Mouse (Mus musculus): ENCODE measurements around the gene Trim46.
A peak's percentile ranks its signal among the peaks of the same experiment; 100 is the strongest.
"Not testable (repeated sequence)": the region's sequence is repeated elsewhere in the genome, so short reads cannot be mapped to it uniquely, and the experiment has no call there.

The Trim46 gene

GRCm38 (mm10) chr3:89232614-89233013, 13.5 kb downstream of the Trim46 start:
- DNase-seq (ENCODE audit: low spot score), result peak; percentile 60

- no peak for DNase-seq (ENCODE audit: low spot score)
Observed at GRCm38 (mm10) chr3:89231772-89232275, 14.3 kb downstream of the Trim46 start.

GRCm38 (mm10) chr3:89231345-89231744, 14.8 kb downstream of the Trim46 start:
- DNase-seq (ENCODE audit: low spot score), result no peak

GRCm38 (mm10) chr3:89230561-89230960, 15.5 kb downstream of the Trim46 start:
- DNase-seq (ENCODE audit: low spot score), result no peak

- no peak for DNase-seq (ENCODE audit: low spot score)
Observed at GRCm38 (mm10) chr3:89229276-89229675, 16.8 kb downstream of the Trim46 start.

- peak; percentile 68 for DNase-seq (ENCODE audit: low spot score)
Observed at GRCm38 (mm10) chr3:89228836-89229235, 17.3 kb downstream of the Trim46 start, which contains the start of gene Muc1. Gene Muc1 (plus strand): TSS chr3:89229057.

GRCm38 (mm10) chr3:89228180-89228549, 17.9 kb downstream of the Trim46 start:
- DNase-seq (ENCODE audit: low spot score), result peak; percentile 93

GRCm38 (mm10) chr3:89227307-89228179, 18.6 kb downstream of the Trim46 start:
- peak; percentile 94 for DNase-seq (ENCODE audit: low spot score)

GRCm38 (mm10) chr3:89226900-89227299, 19.2 kb downstream of the Trim46 start, which contains the start of gene Mtx1:
Gene Mtx1 (minus strand): TSS chr3:89227088.
- no peak for DNase-seq (ENCODE audit: low spot score)

GRCm38 (mm10) chr3:89226361-89226760, 19.7 kb downstream of the Trim46 start:
- no peak for DNase-seq (ENCODE audit: low spot score)

GRCm38 (mm10) chr3:89225918-89226317, 20.2 kb downstream of the Trim46 start:
- no peak for DNase-seq (ENCODE audit: low spot score)

- no peak for DNase-seq (ENCODE audit: low spot score)
Observed at GRCm38 (mm10) chr3:89225321-89225815, 20.7 kb downstream of the Trim46 start.

- DNase-seq (ENCODE audit: low spot score), result no peak
Observed at GRCm38 (mm10) chr3:89224796-89225195, 21.3 kb downstream of the Trim46 start.

- no peak for DNase-seq (ENCODE audit: low spot score)
Observed at GRCm38 (mm10) chr3:89221167-89221566, 24.9 kb downstream of the Trim46 start.

GRCm38 (mm10) chr3:89219546-89219945, 26.6 kb downstream of the Trim46 start:
- no peak for DNase-seq (ENCODE audit: low spot score)

GRCm38 (mm10) chr3:89218271-89218670, 27.8 kb downstream of the Trim46 start:
- peak; percentile 85 for DNase-seq (ENCODE audit: low spot score)

- not testable (repeated sequence) for DNase-seq (ENCODE audit: low spot score)
Observed at GRCm38 (mm10) chr3:89216407-89216806, 29.7 kb downstream of the Trim46 start.

GRCm38 (mm10) chr3:89215853-89216252, 30.3 kb downstream of the Trim46 start:
- peak; percentile 91 for DNase-seq (ENCODE audit: low spot score)

- no peak for DNase-seq (ENCODE audit: low spot score)
Observed at GRCm38 (mm10) chr3:89214681-89215411, 31.3 kb downstream of the Trim46 start, which contains the start of gene Thbs3. Gene Thbs3 (plus strand): TSS chr3:89215180.

GRCm38 (mm10) chr3:89213803-89214530, 32.1 kb downstream of the Trim46 start:
- peak; percentile 95 for DNase-seq (ENCODE audit: low spot score)

- DNase-seq (ENCODE audit: low spot score), result no peak
Observed at GRCm38 (mm10) chr3:89210731-89211130, 35.4 kb downstream of the Trim46 start.

- no peak for DNase-seq (ENCODE audit: low spot score)
Observed at GRCm38 (mm10) chr3:89210162-89210561, 35.9 kb downstream of the Trim46 start.
